Mouse (Mus musculus): ENCODE results near the gene Ehmt1. TPM values are rescaled to one million over a fixed set of nuclear protein-coding genes. Genes with fewer than 3 reads are reported as not detected.
A peak's percentile ranks its signal among the peaks of the same experiment; 100 is the strongest.

Gene Ehmt1
- polyA plus RNA-seq, 1 experiment from 2014 or later: 97.4 TPM

DNA sequence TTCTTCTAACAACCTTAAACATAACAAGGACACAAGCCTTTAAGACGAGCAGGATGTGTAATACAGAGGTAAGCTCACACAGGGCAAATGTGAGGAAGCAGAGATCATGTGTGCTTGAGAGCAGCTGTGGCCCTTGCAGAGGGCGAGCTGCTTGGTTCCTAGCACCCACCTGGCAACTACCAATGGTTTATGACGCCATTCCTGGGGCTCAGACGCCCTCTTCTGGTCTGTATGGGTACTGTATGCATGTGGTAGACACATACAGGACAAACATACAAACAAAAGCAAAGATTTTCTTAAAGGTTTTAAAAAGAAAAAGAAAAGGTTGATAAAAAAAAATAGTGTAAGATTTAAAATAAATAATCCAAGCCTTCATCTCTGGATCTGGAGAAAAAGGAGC, 138.2 kb downstream of the Ehmt1 start:
- WGBS: 51% methylated on average over 4 of the region's 4 CpGs
- DNase-seq (ENCODE audit: low spot score): no peak

GRCm38 (mm10) chr2:24776831-24777230, 142.6 kb downstream of the Ehmt1 start:
- Histone ChIP-seq H3K27ac (replicated peaks; ENCODE audit: low read depth, low read length) (no peak overlapping the region), H3K9ac (replicated peaks; ENCODE audit: low read length) (no peak overlapping the region), H3K9me3 (replicated peaks; ENCODE audit: control insufficient read depth, low read length) (no peaks in the 10 kb centered on the region), H3K4me3 (ENCODE audit: low read depth, low read length) (no peak overlapping the region), H3K4me1 (ENCODE audit: control insufficient read depth, insufficient read depth, low read length) (no peaks in the 10 kb centered on the region), H3K27me3 (ENCODE audit: control insufficient read depth, insufficient read depth, low read length) (no peaks in the 10 kb centered on the region), H3K36me3 (replicated peaks; ENCODE audit: control insufficient read depth, insufficient read depth, low read depth, low read length) (no peaks in the 10 kb centered on the region), H3K4me2 (ENCODE audit: low read depth, low read length) (no peak overlapping the region)
- DNase-seq (ENCODE audit: low spot score) (no peak), ATAC-seq (replicated peaks; ENCODE audit: insufficient number of reproducible peaks, low FRiP score, low TSS enrichment, low read depth) (no peak; the same call in 1 of the 2 replicates)
- 23% methylated on average over 4 of the region's 5 CpGs for WGBS

More for the DNA sequence above, 138.2 kb downstream of the Ehmt1 start:
- Histone ChIP-seq H3K9ac (replicated peaks; ENCODE audit: low read length) (no peak overlapping the region), H3K27ac (replicated peaks; ENCODE audit: low read depth, low read length) (no peak overlapping the region), H3K4me2 (ENCODE audit: low read depth, low read length) (no peak overlapping the region), H3K9me3 (replicated peaks; ENCODE audit: control insufficient read depth, low read length) (no peaks in the 10 kb centered on the region), H3K4me1 (ENCODE audit: control insufficient read depth, insufficient read depth, low read length) (no peaks in the 10 kb centered on the region), H3K36me3 (replicated peaks; ENCODE audit: control insufficient read depth, insufficient read depth, low read depth, low read length) (no peaks in the 10 kb centered on the region), H3K4me3 (ENCODE audit: low read depth, low read length) (no peak overlapping the region), H3K27me3 (ENCODE audit: control insufficient read depth, insufficient read depth, low read length) (no peaks in the 10 kb centered on the region)
- ATAC-seq (replicated peaks; ENCODE audit: insufficient number of reproducible peaks, low FRiP score, low TSS enrichment, low read depth): no peak

GRCm38 (mm10) chr2:24775951-24776587, 143.3 kb downstream of the Ehmt1 start:
- ATAC-seq (replicated peaks; ENCODE audit: insufficient number of reproducible peaks, low FRiP score, low TSS enrichment, low read depth) (no peak), DNase-seq (ENCODE audit: low spot score) (no peak)
- no peaks in the 10 kb centered on the region for H3K27me3 ChIP-seq (ENCODE audit: control insufficient read depth, insufficient read depth, low read length)
- H3K36me3 ChIP-seq (replicated peaks; ENCODE audit: control insufficient read depth, insufficient read depth, low read depth, low read length): no peaks in the 10 kb centered on the region
- no peak overlapping the region for H3K27ac ChIP-seq (replicated peaks; ENCODE audit: low read depth, low read length)
- no peaks in the 10 kb centered on the region for H3K4me1 ChIP-seq (ENCODE audit: control insufficient read depth, insufficient read depth, low read length)
- no peak overlapping the region for H3K9ac ChIP-seq (replicated peaks; ENCODE audit: low read length)
- H3K4me3 ChIP-seq (ENCODE audit: low read depth, low read length): no peak overlapping the region
- WGBS: 73% methylated on average over 11 of the region's 11 CpGs
- H3K4me2 ChIP-seq (ENCODE audit: low read depth, low read length): no peak overlapping the region
- no peaks in the 10 kb centered on the region for H3K9me3 ChIP-seq (replicated peaks; ENCODE audit: control insufficient read depth, low read length)

DNA sequence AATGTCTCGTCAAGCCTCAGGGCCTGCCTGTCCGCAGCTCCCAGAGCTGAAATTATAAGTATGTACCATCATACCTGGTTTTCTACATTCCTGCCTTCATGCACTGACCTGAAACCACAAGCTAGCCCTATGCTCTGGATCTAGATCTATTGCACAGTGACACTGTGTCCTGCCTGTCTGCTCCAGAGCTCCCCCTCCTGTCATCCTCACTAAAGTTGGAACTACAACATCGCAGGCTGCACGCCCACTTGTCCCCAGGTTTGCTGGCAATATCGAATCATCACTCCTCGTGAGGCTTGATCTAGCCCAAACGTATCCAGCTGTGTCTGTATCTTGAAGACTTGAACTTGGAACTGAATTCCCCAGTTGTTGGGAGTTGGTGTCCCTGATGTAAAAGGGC, 144.6 kb downstream of the Ehmt1 start:
- Histone ChIP-seq H3K27ac (replicated peaks; ENCODE audit: low read depth, low read length) (no peak overlapping the region), H3K27me3 (ENCODE audit: control insufficient read depth, insufficient read depth, low read length) (no peaks in the 10 kb centered on the region), H3K4me3 (ENCODE audit: low read depth, low read length) (no peak overlapping the region), H3K9ac (replicated peaks; ENCODE audit: low read length) (no peak overlapping the region), H3K4me1 (ENCODE audit: control insufficient read depth, insufficient read depth, low read length) (no peaks in the 10 kb centered on the region), H3K9me3 (replicated peaks; ENCODE audit: control insufficient read depth, low read length) (no peaks in the 10 kb centered on the region), H3K4me2 (ENCODE audit: low read depth, low read length) (no peak overlapping the region), H3K36me3 (replicated peaks; ENCODE audit: control insufficient read depth, insufficient read depth, low read depth, low read length) (no peaks in the 10 kb centered on the region)
- DNase-seq (ENCODE audit: low spot score): peak; percentile 15
- ATAC-seq (replicated peaks; ENCODE audit: insufficient number of reproducible peaks, low FRiP score, low TSS enrichment, low read depth): no peak
- 67% methylated on average over 7 of the region's 7 CpGs for WGBS

GRCm38 (mm10) chr2:24770861-24771260, 148.6 kb downstream of the Ehmt1 start:
- H3K36me3 ChIP-seq (replicated peaks; ENCODE audit: control insufficient read depth, insufficient read depth, low read depth, low read length): no peaks in the 10 kb centered on the region
- no peak overlapping the region for H3K27ac ChIP-seq (replicated peaks; ENCODE audit: low read depth, low read length)
- no peak overlapping the region for H3K4me3 ChIP-seq (ENCODE audit: low read depth, low read length)
- no peak overlapping the region for H3K4me2 ChIP-seq (ENCODE audit: low read depth, low read length)
- no peak for DNase-seq (ENCODE audit: low spot score)
- H3K9ac ChIP-seq (replicated peaks; ENCODE audit: low read length): no peak overlapping the region
- no peaks in the 10 kb centered on the region for H3K4me1 ChIP-seq (ENCODE audit: control insufficient read depth, insufficient read depth, low read length)
- no peaks in the 10 kb centered on the region for H3K27me3 ChIP-seq (ENCODE audit: control insufficient read depth, insufficient read depth, low read length)
- no peaks in the 10 kb centered on the region for H3K9me3 ChIP-seq (replicated peaks; ENCODE audit: control insufficient read depth, low read length)
- no peak for ATAC-seq (replicated peaks; ENCODE audit: insufficient number of reproducible peaks, low FRiP score, low TSS enrichment, low read depth)
- WGBS: 75% methylated on average over 4 of the region's 4 CpGs

GRCm38 (mm10) chr2:24763115-24763557, 156.3 kb downstream of the Ehmt1 start, which contains the start of gene Cacna1b:
Gene Cacna1b (minus strand): TSS chr2:24763152.
- no peaks in the 10 kb centered on the region for H3K36me3 ChIP-seq (replicated peaks; ENCODE audit: control insufficient read depth, insufficient read depth, low read depth, low read length)
- 0% methylated on average over 27 of the region's 42 CpGs for WGBS
- H3K27me3 ChIP-seq (ENCODE audit: control insufficient read depth, insufficient read depth, low read length): peaks cover 11% of the 10 kb centered on the region
- no peaks in the 10 kb centered on the region for H3K9me3 ChIP-seq (replicated peaks; ENCODE audit: control insufficient read depth, low read length)
- no peaks in the 10 kb centered on the region for H3K4me1 ChIP-seq (ENCODE audit: control insufficient read depth, insufficient read depth, low read length)
- ATAC-seq (replicated peaks; ENCODE audit: insufficient number of reproducible peaks, low FRiP score, low TSS enrichment, low read depth) (peak; percentile 91), DNase-seq (ENCODE audit: low spot score) (peak; percentile 82)
- H3K4me3 ChIP-seq (ENCODE audit: low read depth, low read length): peak within 1 kb of the TSS; percentile 57
- H3K4me2 ChIP-seq (ENCODE audit: low read depth, low read length): peak within 1 kb of the TSS; percentile 100
- peak within 1 kb of the TSS; percentile 32; the same call in 1 of the 2 replicates for H3K9ac ChIP-seq (replicated peaks; ENCODE audit: low read length)
- H3K27ac ChIP-seq (replicated peaks; ENCODE audit: low read depth, low read length): no peak within 1 kb of the TSS

- H3K4me2 ChIP-seq (ENCODE audit: low read depth, low read length): peak overlapping the region; percentile 100
- peak overlapping the region; percentile 22; the same call in 1 of the 2 replicates for H3K9ac ChIP-seq (replicated peaks; ENCODE audit: low read length)
- DNase-seq (ENCODE audit: low spot score) (no peak), ATAC-seq (replicated peaks; ENCODE audit: insufficient number of reproducible peaks, low FRiP score, low TSS enrichment, low read depth) (peak; percentile 72)
- H3K4me1 ChIP-seq (ENCODE audit: control insufficient read depth, insufficient read depth, low read length): no peaks in the 10 kb centered on the region
- 1% methylated on average over 48 of the region's 52 CpGs for WGBS
- no peaks in the 10 kb centered on the region for H3K9me3 ChIP-seq (replicated peaks; ENCODE audit: control insufficient read depth, low read length)
- H3K36me3 ChIP-seq (replicated peaks; ENCODE audit: control insufficient read depth, insufficient read depth, low read depth, low read length): no peaks in the 10 kb centered on the region
- no peak overlapping the region for H3K27ac ChIP-seq (replicated peaks; ENCODE audit: low read depth, low read length)
- peak overlapping the region; percentile 57 for H3K4me3 ChIP-seq (ENCODE audit: low read depth, low read length)
- H3K27me3 ChIP-seq (ENCODE audit: control insufficient read depth, insufficient read depth, low read length): peaks cover 11% of the 10 kb centered on the region
These were observed 156.9 kb downstream of the Ehmt1 start for GRCm38 (mm10) chr2:24762446-24762960.

GRCm38 (mm10) chr2:24761923-24762445, 157.4 kb downstream of the Ehmt1 start:
- under 1% methylated on average over 35 of the region's 35 CpGs for WGBS
- Histone ChIP-seq H3K27ac (replicated peaks; ENCODE audit: low read depth, low read length) (no peak overlapping the region), H3K4me2 (ENCODE audit: low read depth, low read length) (peak overlapping the region; percentile 100), H3K36me3 (replicated peaks; ENCODE audit: control insufficient read depth, insufficient read depth, low read depth, low read length) (no peaks in the 10 kb centered on the region), H3K4me1 (ENCODE audit: control insufficient read depth, insufficient read depth, low read length) (no peaks in the 10 kb centered on the region), H3K9ac (replicated peaks; ENCODE audit: low read length) (no peak overlapping the region), H3K4me3 (ENCODE audit: low read depth, low read length) (peak overlapping the region; percentile 57), H3K27me3 (ENCODE audit: control insufficient read depth, insufficient read depth, low read length) (peaks cover 11% of the 10 kb centered on the region), H3K9me3 (replicated peaks; ENCODE audit: control insufficient read depth, low read length) (no peaks in the 10 kb centered on the region)
- DNase-seq (ENCODE audit: low spot score): peak; percentile 87
- peak; percentile 70 for ATAC-seq (replicated peaks; ENCODE audit: insufficient number of reproducible peaks, low FRiP score, low TSS enrichment, low read depth)
